Mouse (Mus musculus) C2C12 (cell line): ENCODE data around the gene Cyth2.

Experiments
- CTCF ChIP-seq: IDR thresholded peaks from one replicate; pipeline ENCODE4 v1.5.1; 2011; ENCODE audit not compliant: control insufficient read depth, insufficient read depth, insufficient read length
- MAX ChIP-seq: IDR thresholded peaks from one replicate; pipeline ENCODE4 v1.6.1; 2011; ENCODE audit warnings: mild to moderate bottlenecking, control low read depth

DNA sequence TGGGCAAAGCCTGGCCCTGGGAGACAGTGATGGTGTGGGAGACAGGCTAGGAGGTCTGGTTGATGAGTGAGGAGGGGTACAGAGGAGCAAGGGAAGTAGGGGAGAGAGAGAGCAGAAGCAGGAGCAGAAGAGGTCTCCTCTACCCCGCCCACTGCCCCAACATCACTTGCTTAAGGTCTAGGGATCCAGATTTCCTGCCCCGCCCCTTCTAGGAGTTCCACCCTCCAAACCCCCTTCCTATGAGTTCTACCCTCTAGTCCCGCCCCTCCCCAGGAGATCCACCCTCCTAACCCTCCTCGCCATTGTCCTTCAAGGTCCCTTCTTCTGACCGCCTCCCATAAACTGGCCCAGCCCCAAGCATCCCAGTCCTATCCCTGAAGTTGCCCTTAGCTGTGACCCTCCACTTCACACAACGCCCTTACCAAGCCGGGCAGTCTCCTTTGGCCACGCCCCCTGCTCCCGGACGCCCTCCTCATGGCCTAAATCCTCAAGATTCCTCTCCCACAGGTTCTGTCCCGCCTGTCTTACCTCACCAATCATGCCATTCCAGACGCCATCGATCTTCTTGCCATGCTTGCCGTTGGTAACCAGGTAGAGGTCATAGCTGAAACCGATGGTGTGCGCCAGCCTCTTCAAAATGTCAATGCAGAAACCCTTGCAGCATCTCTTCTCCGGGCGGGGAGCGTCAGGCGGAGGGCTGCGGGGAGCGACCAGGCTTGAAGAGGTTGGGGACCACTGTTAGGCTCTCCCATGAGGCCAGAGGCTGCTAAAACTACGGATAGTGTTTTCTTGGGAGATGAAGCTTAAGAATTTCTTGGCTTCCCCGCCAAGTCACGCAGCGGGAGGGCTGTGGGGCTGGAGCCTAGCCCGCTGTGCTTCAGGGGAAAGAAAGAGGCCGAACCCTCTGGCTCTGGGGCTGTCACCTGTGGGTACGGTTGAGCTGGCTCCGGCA, 42.8 kb upstream of the Cyth2 start:
- TF ChIP-seq CTCF (no peak), MAX (no peak)
